Mouse (Mus musculus) testis, adult 2 months (tissue): ENCODE results near the gene Rap2a. TPM values are rescaled to one million over a fixed set of nuclear protein-coding genes. Genes with fewer than 3 reads are reported as not detected.

ENCODE experiments used
- H3K27ac ChIP-seq: fragments of 200-500 bp; 2 replicates; pipeline ENCODE4 v1.5.1; 2012; ENCODE audit warnings: low read depth, low read length; ENCODE audit not compliant: control insufficient read depth, insufficient read depth
- H3K27me3 ChIP-seq: fragments of 200-500 bp; 2 replicates; pipeline ENCODE4 v1.6.1; 2012; ENCODE audit warnings: mild to moderate bottlenecking, low read length, moderate library complexity; ENCODE audit not compliant: control insufficient read depth, insufficient read depth
- H3K36me3 ChIP-seq: fragments of 200-500 bp; 2 replicates; pipeline ENCODE4 v1.6.1; 2012; ENCODE audit warnings: mild to moderate bottlenecking, low read length; ENCODE audit not compliant: control insufficient read depth, insufficient read depth
- H3K4me1 ChIP-seq: fragments of 200-500 bp; 2 replicates; pipeline ENCODE4 v1.6.1; 2012; ENCODE audit warnings: low read length; ENCODE audit not compliant: control insufficient read depth, insufficient read depth
- H3K4me3 ChIP-seq: fragments of 200-500 bp; 2 replicates; pipeline ENCODE4 v1.5.1; 2012; ENCODE audit warnings: low read depth, mild to moderate bottlenecking, low read length, moderate library complexity, mixed read lengths; ENCODE audit not compliant: control insufficient read depth
- CTCF ChIP-seq: fragments of 200-500 bp; IDR thresholded peaks from 2 replicates; pipeline ENCODE4 v1.5.1; 2012; ENCODE audit warnings: low read depth, mild to moderate bottlenecking, inconsistent platforms, low read length, moderate library complexity; ENCODE audit not compliant: control insufficient read depth, insufficient read depth, insufficient replicate concordance
- POLR2A ChIP-seq: fragments of 200-500 bp; IDR thresholded peaks from 2 replicates; pipeline ENCODE4 v1.6.1; 2012; ENCODE audit warnings: low read depth, mild to moderate bottlenecking, inconsistent platforms, low read length, moderate library complexity; ENCODE audit not compliant: control insufficient read depth
- polyA plus RNA-seq: library from polyadenylated mRNA; depleted of rRNA; stranded (reverse); fragments of >200 nt; gene quantifications from 2 replicates; pipeline ENCODE4 v1.2.3, GENCODE M21; 2012; rRNA removed

Rap2a gene
- 4.0 and 4.2 TPM in 2 replicates for polyA plus RNA-seq

- Histone ChIP-seq H3K27me3 (no peaks in the 10 kb centered on the region), H3K36me3 (no peaks in the 10 kb centered on the region), H3K4me1 (peaks cover 6% of the 10 kb centered on the region; the same call in 1 of the 2 replicates), H3K4me3 (peak within 1 kb of the TSS; percentile 98), H3K27ac (peak within 1 kb of the TSS; percentile 99)
- TF ChIP-seq POLR2A (peak; percentile 87), CTCF (no peak)
These were observed at the start of gene Rap2a for GRCm38 (mm10) chr14:120477982-120478568. Gene Rap2a, plus strand, starts transcription at chr14:120478444.

GRCm38 (mm10) chr14:120428497-120428896, 49.7 kb upstream of the Rap2a start:
- no peak overlapping the region for H3K4me3 ChIP-seq
- H3K4me1 ChIP-seq: no peaks in the 10 kb centered on the region
- no peaks in the 10 kb centered on the region for H3K27me3 ChIP-seq
- no peak overlapping the region for H3K27ac ChIP-seq
- H3K36me3 ChIP-seq: no peaks in the 10 kb centered on the region
- TF ChIP-seq POLR2A (no peak), CTCF (no peak)

- H3K4me1 ChIP-seq: no peaks in the 10 kb centered on the region
- no peaks in the 10 kb centered on the region for H3K27me3 ChIP-seq
- H3K4me3 ChIP-seq: no peak overlapping the region
- no peak overlapping the region for H3K27ac ChIP-seq
- TF ChIP-seq POLR2A (no peak), CTCF (no peak)
- no peaks in the 10 kb centered on the region for H3K36me3 ChIP-seq
These were observed 45.5 kb upstream of the Rap2a start for GRCm38 (mm10) chr14:120432773-120433172.

GRCm38 (mm10) chr14:120433931-120434398, 44.3 kb upstream of the Rap2a start:
- H3K27me3 ChIP-seq: no peaks in the 10 kb centered on the region
- H3K4me3 ChIP-seq: no peak overlapping the region
- TF ChIP-seq POLR2A (no peak), CTCF (no peak)
- H3K4me1 ChIP-seq: no peaks in the 10 kb centered on the region
- H3K36me3 ChIP-seq: no peaks in the 10 kb centered on the region
- no peak overlapping the region for H3K27ac ChIP-seq

GRCm38 (mm10) chr14:120434831-120435230, 43.4 kb upstream of the Rap2a start:
- no peak overlapping the region for H3K4me3 ChIP-seq
- TF ChIP-seq CTCF (no peak), POLR2A (no peak)
- no peaks in the 10 kb centered on the region for H3K4me1 ChIP-seq
- H3K27me3 ChIP-seq: no peaks in the 10 kb centered on the region
- no peak overlapping the region for H3K27ac ChIP-seq
- H3K36me3 ChIP-seq: no peaks in the 10 kb centered on the region

GRCm38 (mm10) chr14:120440716-120441115, 37.5 kb upstream of the Rap2a start:
- H3K4me3 ChIP-seq: no peak overlapping the region
- no peaks in the 10 kb centered on the region for H3K27me3 ChIP-seq
- no peak overlapping the region for H3K27ac ChIP-seq
- H3K36me3 ChIP-seq: no peaks in the 10 kb centered on the region
- H3K4me1 ChIP-seq: no peaks in the 10 kb centered on the region
- TF ChIP-seq POLR2A (no peak), CTCF (no peak)

- no peak overlapping the region for H3K27ac ChIP-seq
These were observed 37.0 kb upstream of the Rap2a start for GRCm38 (mm10) chr14:120441256-120441655.

More at GRCm38 (mm10) chr14:120441256-120441655, 37.0 kb upstream of the Rap2a start:
- Histone ChIP-seq H3K4me3 (no peak overlapping the region), H3K4me1 (no peaks in the 10 kb centered on the region), H3K36me3 (no peaks in the 10 kb centered on the region), H3K27me3 (no peaks in the 10 kb centered on the region)
- TF ChIP-seq POLR2A: no peak
- TF ChIP-seq CTCF: no peak
